Mouse (Mus musculus) layer of hippocampus, postnatal 10 days (tissue): Measurements from ENCODE around the gene Lrrfip1. TPM values are rescaled to one million over a fixed set of nuclear protein-coding genes. Genes with fewer than 3 reads are reported as not detected.

Experiments used
- DNase-seq, 2 experiments: peaks; one replicate each; pipeline ENCODE4 v3.0.0; 2021; ENCODE audit warnings: low spot score in 2 of 2
- total RNA-seq, 2 experiments: library from RNA; stranded (reverse); gene quantifications; 2 replicates each; pipeline ENCODE4 v1.2.3; 2021

The Lrrfip1 gene
- total RNA-seq, 2 experiments from 2014 or later = 73.9 to 88.3 TPM

GRCm38 (mm10) chr1:90997641-90998040, 896 bp upstream of the Lrrfip1 start:
- DNase-seq = no peak

- no peak for DNase-seq
Observed at GRCm38 (mm10) chr1:90998891-90999611, 514 bp downstream of the Lrrfip1 start.

DNA sequence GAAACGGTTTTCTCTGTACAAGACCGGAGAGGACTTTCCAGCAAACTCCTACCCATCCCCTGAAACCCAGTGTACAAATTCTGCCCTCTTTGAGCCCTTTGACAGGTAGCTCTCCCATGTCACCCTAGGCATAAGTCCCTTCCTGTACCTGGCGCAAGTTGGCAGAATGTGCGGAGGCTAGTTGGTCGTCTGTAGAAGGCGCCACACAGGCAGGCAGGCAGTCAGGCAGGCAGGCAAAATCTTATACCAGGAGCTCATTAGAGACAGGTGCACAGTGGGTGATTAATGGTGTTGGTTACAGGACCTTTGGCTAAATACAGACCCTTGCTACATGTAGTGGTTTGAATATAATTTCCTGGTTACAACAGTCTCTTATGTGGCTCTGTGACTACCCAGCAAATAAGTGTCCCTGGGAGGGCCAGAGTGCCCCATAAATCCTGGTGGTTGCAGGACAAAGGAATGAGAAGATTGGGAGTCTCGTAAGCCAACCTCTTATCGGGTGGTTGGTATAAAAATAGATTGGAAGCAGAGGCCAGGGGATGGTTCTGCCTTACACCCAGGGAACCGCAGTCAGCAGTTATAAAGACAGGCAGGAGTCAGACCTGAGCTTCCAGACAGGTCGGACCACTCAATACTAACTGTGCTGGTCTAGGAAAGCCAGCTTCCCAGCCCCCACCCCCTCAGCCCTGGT, 1.5 kb downstream of the Lrrfip1 start:
- DNase-seq = no peak

GRCm38 (mm10) chr1:91001101-91001500, 2.6 kb downstream of the Lrrfip1 start:
- DNase-seq = no peak

- no peak for DNase-seq
Observed at GRCm38 (mm10) chr1:91001871-91002539, 3.5 kb downstream of the Lrrfip1 start.

DNA sequence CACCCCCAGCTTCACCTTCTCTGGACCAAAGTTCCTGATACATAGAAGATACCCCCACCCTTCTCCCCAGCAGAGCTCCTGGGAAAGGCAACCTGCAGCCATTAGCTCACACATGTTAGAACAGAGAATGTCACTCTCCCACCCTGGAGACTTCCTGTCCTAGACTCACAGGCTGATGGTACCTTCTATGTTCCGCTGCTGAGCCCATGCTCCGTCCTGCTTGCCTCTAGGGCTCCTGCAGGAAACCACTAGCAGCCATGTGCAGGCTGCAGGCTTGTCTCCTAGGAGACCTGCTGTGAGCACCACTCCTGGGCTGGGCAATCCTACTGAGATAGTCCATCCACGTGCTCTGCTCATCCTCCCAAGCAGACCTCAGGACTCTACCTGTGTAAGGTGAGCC, 4.1 kb downstream of the Lrrfip1 start:
- no peak for DNase-seq

DNA sequence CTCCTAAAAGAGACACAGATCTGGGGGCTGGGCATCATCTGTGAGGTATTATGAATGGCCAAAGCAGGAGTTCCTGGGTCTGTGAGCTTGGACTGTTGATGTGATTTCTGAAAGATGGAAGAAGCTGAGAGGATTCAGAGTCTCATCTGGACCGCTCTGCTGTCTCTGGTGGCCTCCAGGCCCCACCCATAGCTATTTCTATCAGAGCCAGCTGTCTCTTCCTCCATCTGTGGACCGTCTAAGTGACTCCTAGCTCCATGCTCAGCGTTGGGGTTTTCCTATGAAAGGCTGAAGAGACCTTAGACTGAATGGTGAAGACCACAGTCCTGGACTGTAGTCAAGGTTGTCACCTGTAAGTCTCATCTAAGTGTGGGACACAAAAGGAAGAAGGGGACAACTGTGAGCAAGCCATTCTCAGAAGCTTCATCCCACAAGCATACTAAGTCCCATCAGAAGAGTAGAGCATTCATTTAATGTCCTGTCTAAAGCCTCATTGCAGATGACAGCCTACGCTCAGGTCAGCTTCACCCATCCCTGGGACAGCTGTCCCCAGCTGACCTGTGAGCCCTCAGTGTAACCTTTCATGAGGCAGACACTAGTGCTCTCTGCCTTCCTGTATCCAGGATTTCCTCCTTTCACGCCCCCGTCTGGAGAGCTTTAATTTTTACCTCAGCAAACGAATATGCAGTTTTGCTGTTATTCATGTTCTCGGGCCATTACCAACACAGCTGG, 5.2 kb downstream of the Lrrfip1 start:
- no peak for DNase-seq

GRCm38 (mm10) chr1:91006037-91006436, 7.5 kb downstream of the Lrrfip1 start:
- DNase-seq = no peak

DNA sequence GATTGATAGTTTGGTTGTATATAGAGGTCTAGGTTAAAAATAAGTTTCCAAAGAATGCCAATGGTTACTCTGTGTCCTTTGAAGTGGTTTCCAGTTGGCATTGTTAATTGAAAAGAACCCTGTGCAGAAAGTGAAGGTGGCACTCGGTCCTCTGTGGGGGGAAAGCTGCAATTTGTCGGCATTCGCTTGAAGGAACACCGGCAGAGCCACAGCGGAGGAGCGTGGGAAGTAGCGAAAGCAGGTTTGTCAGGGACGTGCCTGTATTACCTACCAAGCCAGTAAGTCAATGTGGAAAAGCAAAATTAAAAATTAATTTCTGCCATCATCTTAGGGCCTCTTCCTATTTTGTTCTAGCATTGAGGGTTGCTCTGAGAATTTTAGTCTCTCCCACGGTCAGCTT, 8.2 kb downstream of the Lrrfip1 start:
- no peak for DNase-seq

DNA sequence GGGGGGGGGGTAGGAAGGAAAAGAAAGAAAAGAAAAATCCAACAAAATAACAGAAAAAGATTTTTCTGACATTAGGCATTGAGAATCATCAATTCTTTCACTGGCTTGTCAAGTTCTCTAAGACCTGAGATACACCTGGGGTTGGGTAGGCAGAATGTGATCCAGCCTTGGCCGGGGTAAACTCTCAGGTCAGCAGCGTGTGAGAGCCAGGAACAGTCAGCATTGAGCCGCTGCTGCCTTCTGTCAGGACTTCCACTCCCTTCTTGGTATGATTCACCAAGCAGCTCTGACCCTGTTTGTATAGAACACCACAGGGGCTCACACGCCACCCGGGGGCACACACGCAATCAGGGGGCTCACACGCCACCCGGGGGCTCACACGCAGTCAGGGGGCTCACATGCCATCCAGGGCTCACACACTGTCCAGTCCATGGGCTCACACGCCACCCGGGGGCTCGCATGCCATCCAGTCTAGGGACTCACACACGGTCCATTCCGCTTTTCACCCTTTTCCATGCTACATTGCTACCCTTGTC, 9.7 kb downstream of the Lrrfip1 start:
- DNase-seq = no peak

DNA sequence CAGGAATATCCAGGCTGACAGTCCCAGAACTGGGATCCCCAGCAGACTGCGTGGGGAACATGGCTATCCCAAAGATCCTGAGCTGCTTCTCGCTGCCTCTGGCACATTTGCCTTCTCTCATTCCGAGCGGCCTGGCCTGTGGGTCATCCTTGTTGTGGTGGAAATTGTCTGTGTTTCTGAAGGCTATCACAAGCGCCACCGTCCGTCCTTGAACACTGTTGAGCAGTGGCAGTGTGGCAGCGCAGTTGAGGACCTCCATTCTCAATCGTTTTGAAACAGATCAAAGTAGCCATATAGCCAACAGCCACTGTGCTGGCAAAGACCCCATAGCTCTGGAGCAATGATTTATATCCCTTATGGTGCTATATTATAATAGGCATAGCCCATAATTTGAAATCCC, 10.2 kb downstream of the Lrrfip1 start:
- no peak for DNase-seq

- no peak for DNase-seq
Observed at GRCm38 (mm10) chr1:91009266-91009665, 10.7 kb downstream of the Lrrfip1 start.

DNA sequence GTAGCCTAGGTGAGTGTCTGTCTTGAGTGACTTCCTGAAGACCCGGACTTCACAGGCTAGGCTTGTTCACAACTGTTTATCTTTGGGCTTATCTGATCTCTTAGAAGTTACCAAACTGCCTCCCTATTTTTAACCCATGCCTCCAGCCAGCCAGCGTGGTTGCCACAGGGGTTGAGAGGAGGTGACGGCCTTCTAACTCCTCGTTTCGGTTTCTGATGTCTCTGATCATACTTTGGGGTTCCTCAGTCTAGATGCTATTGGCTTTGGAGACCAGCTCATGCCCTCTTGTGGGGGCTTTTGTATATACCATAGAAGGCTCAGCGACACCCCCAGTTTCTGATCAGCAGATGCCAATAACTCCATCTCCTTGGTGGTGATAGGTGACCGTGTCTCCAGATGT, 11.7 kb downstream of the Lrrfip1 start:
- DNase-seq = no peak

- no peak for DNase-seq
Observed at GRCm38 (mm10) chr1:91010716-91011115, 12.2 kb downstream of the Lrrfip1 start.

DNA sequence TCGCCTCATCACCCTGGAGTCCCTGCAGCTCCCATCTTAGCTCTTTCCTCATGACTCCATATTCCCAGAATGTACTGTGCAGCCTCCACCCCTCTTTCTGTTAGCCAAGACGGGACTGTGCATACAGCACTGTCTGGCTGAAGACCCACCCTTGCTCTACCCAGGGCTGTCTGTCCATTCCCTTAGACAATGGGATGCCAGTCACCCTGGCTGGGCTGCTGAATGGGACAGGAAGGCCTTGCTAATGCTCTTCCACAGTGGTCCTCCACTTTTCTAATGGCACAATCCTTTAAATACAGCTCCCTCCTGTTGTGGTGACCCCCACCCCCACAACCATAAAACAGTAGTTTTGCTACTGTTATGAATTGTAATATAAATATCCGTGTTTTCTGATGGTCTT, 12.8 kb downstream of the Lrrfip1 start:
- DNase-seq = no peak

- peak in 1 of 2 experiments; percentile 2 for DNase-seq
Observed at GRCm38 (mm10) chr1:91013803-91014202, 15.3 kb downstream of the Lrrfip1 start.

GRCm38 (mm10) chr1:91015571-91015970, 17.0 kb downstream of the Lrrfip1 start:
- no peak for DNase-seq

DNA sequence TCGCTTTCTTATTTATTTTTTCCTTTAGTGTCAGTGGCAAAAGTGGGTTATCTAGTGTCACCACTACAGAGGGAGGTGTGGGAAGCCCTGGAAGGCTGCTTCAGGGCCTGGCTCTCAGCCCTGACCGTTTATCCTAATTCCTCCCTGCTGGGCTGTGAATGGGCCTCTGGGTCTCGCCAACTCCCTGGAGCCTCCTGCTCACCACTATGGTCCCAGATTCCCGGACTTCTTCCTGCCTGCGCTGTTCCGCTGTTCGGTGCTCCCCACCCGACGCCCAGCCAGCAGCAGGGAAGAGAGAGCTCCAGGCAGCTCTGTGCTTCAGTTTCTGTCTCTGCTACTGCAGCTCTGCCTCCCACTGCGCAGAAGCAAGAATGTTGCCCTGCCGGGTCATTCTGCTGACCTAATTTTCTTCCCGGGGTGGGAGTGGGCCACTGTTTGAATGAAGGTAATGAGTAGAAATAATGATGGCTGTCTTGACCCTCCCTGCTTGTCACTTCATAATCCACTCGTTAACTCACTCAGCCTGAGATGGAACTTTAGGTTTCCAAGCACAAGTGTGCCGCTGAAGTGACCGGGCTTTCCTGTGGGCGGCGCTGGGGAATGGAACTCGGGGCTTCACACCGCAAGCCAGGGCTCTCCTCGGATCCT, 18.7 kb downstream of the Lrrfip1 start:
- DNase-seq = peak; percentile 38 to 50

- no peak for DNase-seq
Observed at GRCm38 (mm10) chr1:91019346-91019745, 20.8 kb downstream of the Lrrfip1 start.

GRCm38 (mm10) chr1:91021304-91021703, 22.8 kb downstream of the Lrrfip1 start:
- DNase-seq = no peak
